Mouse (Mus musculus): ENCODE results near the gene Nkap.

DNA sequence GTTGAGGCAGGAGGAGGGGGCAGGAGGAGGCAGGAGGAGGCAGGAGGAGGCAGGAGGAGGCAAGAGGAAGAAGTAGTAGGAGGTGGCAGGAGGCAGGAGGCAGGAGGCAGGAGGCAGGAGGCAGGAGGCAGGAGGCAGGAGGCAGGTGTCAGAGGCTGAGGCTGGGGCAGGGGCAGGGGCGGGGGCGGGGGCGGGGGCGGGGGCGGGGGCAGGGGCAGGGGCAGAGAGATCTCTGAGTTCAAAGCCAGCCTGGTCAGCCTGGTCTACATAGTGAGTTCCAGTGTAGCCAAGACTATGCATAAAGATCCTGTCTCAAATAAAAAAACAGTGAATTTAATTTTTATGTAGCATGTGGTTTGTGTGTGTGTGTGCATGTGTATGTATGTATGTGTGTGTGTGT, 9.5 kb upstream of the Nkap start:
- no peak for TF ChIP-seq CTCF (IDR thresholded peaks at IDR 0.05; ENCODE audit: low read depth)
- TF ChIP-seq EP300 (IDR thresholded peaks at IDR 0.05; ENCODE audit: low read depth), result no peak

All from heart, postnatal 0 days (tissue).